Mouse (Mus musculus): ENCODE results near the gene Actg1.

Actg1 gene

DNA sequence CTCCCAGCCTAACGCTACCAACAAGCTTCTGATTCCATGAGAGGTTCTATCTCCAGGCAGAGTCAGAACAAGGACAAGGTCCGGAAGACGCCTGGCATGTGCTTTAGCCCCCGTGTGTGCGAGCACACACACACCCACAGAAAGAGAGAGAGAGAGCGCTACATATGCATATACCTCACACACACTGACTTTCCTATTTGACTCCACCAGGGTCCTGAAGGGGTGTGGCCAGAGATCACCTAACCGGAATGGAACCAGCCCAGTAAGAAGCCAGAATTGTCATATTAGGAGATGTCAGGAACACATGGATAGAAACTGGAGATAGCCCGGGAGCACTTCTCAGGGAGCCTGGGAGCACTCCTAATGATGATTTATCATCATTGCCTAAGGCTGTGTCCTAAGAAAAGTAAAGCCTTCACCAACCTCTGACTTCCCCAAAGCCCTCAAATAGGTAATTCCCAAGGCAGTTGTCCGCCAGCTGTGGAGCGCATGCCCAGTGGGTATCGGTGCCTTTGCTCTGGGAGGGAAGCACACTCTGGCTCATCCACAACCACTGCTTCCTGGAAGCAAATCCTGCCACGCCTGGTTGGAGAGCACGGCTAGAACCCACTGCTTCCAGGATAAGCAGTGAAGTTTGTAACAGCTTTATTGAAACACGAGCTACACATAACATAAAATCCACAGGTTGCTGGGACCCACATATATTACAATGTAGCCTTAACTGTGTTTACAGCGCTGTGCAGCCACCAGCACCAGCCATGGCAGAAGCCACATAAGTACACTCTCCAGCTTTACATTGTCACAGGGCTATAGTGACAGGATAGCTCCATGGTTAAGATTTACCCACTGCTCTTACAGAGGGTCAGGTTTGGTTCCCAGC lies 39.7 kb downstream of the Actg1 start:
- DNase-seq (ENCODE audit: low read depth, low spot score): no peak

DNA sequence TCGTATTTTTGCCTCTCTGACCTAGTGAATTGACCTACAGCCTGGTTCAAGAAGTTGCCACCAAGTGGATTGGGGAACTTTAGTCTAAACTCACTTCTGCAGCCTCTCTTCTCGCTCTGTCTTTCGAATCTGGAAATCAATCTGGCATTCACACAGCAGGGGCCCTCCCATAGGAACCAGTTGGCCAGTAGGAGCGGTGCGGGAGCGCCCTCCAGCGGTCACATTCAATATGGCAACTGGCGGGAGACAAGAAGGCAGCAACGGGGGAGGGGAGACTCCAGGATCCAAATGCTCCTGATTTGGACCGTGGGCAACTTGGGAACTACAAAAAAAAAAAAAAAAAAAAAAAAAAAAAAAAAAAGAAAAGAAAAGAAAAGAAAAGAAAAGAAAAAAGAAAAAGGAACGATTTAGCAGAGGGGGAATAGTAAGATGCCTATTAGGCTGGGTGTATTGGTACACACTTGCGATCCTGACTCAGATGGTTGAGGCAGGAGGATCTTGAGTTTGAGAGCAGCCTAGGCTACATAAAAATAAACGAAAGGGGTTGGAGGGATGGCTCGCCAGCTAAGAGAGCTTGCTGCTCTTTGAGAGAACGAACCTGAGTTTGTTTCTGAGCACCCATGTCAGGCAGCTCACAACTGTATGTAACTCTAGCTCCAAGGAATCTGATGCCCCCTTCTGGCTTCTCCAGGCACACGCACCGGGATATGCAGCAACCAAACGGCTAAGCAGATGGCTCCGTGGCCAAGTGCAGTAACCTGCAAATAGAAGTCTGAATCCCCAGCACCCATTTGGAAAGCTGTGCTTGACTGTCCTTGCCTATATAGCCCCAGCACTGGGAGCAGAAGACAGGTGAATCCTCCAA lies 40.5 kb downstream of the Actg1 start:
- peak; percentile 58 for DNase-seq (ENCODE audit: low read depth, low spot score)

DNA sequence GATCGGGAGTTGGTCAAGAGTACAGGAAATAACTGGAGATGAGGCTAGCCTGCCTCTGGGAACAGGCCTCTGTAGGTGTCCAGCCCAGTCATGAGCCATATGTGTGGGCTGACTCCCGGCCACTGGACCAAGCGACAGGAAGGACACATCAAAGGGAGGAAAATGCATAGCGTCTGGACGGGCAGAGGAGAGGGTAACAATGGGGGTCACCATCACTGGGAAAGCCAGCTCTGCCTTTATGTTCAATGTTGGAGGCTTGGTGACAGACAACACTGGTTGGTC lies 41.3 kb downstream of the Actg1 start:
- no peak for DNase-seq (ENCODE audit: low read depth, low spot score)

DNA sequence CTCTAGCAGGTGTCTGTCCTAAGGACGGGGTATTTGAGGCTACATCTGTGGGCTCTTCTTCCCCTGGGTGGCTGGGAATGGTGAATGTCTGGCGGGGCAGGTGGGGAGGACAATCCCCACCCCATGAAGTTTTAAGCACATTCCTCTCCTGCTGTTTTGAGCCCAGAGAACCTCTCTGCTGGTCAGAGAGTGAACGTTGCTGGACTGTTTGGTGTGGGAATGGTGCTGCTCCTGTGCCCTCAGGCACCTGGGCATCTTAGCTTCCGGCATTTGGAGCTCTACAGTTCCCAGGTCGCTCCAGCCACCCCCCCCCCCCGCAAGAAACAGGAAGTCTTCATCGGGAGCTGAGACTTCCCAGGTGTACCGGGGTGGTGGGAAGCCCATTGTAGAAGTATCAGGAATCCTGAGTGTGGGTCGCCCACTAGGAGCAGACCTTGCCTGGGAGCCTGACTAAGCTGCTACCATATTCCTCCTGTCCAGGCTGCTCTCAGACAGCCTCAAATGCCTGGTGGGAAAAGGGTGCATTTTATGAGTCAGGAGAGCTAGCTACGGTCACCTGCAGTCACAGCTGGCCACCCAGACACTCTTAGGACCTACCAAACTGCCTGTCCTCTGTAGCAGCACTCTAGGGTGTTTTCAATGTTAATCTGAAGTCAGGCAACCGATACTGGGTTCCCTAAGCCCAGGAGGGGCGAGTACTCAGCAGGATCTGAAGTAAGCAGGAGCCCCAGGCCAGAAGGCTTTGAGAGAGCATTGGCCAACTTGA lies 41.8 kb downstream of the Actg1 start:
- no peak for DNase-seq (ENCODE audit: low read depth, low spot score)

DNA sequence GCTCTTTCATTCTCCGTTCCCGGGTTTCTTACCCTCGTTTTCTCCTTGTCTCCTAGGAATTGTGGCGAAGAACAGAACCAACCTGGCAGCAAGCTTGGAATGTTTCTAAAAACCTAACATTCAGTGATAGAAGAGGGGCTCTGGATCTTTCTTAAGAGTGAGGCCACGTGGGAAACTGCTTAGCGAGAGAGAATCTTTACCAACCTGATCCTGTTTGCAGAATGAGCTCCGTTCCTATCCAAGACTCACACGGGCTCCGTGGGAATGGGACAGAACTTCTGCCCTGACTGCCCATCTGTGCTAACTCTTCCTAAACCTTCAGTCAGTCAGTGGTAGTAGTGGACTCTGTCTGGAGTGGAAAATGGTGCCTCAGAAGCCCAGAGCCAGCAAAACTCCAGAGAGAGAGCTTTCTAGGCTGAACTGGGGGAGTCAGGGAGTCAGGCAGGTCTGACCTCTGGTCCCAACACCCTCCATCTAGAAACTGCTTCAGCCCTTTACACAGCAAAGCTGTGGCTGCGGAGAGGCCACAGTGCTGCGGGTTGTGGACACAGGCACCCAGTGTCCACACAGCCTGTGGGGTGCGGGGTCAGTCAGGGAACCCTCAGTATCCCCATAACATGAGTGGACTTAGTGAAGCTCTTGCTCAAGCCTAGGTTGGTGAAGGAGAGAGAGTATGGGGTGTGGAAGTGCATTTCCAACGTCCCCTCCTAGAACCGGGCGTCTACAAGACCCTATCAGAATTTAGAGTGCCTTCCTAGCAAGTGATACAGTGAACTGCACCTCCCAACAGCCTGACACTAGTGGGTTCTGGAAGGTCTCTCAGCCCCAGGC lies 42.6 kb downstream of the Actg1 start:
- DNase-seq (ENCODE audit: low read depth, low spot score): no peak

DNA sequence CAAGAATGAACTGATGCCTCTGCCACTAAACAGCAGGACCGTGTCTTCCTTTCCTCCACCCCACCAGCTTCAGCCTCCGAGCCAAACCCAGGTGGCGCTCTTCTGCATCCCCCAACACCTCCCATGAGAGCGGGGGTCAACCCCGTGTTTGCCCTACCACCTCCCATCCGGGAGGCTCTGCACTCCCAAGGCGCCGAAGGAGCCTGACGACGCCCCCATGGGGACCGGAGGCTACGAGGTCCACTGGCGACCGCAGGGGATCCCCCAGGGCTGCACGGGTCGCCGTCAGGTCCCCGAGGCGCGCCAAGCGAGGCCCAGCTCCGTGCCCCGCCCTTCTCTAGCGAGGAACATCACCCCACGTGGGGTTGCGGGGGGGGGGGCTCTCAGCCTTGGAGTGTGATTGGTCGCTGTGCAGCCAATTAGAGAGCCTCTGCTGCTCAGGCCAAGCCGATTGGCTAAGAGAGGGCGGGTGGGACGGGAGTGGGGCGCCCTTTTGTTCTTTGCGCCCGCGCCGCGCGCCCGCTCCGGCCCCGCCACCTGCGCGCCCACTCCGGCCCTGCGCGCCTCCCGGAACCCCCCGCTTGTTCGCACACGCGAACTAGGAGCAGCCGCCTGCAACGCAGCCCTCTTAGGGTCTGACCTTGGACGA lies 43.3 kb downstream of the Actg1 start:
- peak; percentile 78 for DNase-seq (ENCODE audit: low read depth, low spot score)

DNA sequence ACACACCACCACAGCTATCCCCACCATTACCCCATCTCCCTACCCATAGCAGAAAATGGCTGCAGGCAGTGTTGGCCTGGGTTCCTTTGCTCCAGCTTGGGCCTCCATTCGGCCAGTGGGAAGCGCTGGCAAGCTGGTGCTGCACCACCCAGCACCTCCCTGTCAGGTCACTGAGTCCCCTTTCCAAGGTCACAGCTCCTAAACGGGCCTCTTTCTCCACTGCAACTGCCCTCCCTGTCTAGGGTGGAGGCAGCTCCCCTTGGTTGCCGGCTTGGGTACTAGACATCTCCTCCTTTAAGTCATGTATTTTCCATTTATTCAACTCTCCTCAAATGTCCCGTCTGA lies 44.0 kb downstream of the Actg1 start:
- DNase-seq (ENCODE audit: low read depth, low spot score): no peak

DNA sequence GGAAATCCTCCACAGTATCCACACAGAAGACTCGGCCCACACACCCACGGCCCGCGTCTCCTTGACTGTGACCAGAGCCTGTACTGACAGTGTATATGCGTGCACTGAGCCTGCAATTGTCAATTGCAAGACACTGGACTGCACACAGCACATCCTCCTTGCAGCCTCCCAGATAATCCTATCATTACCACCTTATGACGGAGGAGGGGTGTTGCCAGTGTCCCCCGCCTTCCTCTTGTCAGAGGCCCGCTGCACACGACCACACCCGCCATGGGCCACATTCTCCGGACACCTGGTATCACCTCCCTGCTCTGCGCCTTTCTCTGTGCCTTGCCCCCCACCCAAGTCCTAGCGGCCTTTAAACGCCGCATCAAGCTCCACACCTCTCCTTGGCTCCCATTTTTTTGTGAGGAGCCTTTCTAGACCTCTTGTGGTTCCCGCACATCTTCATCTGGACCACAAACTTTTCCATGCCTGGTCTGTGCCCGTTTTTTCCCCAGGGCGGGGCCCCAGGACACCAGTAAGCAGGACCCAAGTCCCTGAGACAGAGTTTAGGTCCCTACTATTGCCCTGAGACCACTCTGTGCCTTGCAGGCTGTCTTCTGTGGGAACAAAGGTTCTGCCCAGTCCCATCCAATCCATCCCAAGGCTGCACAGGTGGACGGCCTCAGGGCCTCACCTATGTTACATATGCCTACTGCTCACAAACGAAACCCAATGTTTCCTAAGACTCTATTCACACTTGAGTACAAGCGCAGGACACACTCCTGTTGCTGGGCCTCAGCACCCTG lies 44.6 kb downstream of the Actg1 start:
- no peak for DNase-seq (ENCODE audit: low read depth, low spot score)

DNA sequence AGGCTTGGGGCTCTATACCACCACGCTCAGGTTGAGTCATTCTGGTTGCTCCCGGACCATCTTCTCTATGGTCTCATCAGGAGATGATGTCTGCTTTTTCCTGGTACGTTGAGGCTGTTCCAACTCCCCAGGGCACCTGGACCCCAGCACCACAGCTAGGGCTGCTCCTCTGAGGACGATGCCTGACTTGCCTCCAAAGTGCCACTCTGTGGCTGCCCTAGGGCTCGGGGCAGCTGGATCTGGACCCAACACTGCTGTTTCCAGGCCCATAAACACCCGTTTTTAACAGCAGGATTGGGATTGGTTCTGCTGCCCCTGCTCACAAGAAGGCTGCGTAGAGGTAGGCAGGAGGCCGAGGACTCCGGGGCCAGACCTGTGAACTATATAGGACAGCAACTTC lies 45.2 kb downstream of the Actg1 start:
- no peak for DNase-seq (ENCODE audit: low read depth, low spot score)

DNA sequence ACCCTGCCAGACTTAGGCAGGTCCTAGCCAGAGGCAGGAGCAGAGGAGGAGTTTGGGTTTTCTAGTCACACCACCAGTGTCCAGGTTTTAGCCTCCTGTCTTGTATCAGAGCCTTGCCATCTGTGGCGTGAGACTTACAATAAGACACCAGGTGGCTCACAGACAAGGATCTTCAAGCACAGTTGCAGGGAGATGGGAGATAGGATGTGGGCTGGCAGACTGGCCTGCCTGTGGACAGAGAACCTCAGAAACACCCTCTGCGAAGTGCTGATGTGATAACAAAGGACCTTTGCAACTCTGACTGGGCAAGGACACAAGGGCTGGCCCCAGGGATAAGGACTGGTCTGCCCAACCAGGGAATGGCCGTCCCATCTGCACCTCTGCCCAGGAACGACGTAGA lies 48.9 kb downstream of the Actg1 start:
- no peak for DNase-seq (ENCODE audit: low read depth, low spot score)

DNA sequence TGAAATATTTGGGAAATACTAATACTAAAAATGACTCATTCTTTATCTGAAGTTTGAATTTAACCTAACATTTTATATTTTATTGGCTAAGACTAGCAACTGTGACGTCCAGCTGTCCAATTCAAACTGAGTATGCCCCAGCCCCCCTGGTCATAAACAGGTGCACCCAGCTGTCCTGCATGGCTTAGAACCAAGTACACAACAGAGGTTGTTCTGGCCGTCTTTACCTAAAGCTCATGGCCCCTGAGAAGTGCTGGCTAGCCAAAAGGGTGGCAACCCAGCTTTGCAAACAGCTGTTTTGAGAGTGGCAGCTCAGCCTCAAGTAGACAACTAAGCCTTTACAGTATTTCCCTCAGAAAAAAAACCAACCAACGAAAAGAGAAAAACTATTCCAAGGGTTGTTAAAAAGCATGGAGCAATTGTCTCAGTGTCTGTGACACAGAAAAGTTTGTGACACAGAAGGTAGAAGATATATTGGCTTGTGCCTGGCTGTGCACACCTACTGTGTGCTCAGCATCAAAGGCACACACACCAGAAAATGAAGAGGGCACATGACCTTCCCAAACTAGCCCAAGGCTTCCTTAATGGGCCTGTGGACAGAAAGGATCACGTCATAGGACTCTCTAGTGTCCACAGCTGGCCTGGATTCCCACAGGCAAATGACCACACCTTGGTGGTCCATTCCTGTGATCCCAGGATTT lies 49.8 kb downstream of the Actg1 start:
- no peak for DNase-seq (ENCODE audit: low read depth, low spot score)

DNA sequence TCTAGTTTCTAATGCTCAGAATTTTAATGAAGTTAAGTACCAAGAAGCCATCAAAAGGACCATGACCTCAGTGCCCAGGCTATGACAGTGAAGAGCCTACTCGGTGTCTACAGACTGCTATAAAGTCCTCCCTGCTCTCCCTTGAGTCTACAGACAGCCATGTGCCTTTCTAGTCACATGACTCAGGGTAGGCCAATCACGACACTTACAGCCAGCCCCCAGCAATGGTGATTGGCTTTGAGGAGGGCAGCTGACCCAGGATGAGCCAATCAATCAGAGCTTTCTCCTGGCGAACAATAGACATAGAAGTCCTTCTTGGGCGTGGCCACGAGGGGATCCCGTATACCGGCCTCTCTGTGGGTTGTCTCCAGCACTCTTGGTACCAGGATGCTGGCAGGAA lies 50.6 kb downstream of the Actg1 start:
- DNase-seq (ENCODE audit: low read depth, low spot score): no peak

DNA sequence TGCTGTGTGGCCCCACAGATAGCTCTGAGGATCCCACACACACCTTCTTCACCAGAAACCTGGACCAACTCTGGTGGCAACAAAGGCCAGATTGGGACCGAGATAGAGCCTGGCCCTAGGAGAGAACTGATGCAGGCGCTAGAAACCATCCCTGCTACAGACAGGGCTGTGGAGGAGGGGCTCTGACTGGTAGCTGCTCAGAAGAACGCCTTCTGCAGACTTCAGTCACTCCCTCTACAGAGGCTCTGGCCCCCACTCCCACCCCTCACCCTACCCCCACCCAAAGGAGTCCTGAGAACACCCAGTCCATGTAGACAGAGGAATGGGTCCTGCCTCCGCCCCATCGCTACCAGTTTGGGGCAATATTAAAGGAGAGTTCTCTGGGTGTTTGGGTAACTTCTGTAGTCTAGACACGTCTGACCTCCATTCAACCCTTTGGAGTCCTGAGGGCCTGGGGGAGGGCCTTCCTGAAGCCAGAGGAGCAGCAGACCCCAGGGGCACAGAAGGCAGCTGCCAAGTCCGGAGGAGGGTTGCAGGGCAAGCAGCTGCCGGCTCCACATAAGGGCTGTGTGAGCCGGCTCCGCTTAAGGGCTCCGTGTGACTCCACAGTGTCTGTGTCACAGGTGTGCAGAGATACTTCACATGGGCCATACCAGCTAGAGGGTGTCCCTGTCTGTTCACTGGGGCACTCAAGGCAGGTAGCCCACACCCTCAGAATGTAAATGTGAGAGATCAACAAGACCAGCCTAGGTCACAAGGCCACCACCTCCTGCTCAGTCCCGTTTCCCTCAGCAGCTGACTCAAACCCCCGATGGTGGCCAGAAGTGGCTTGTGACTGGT lies 51.8 kb downstream of the Actg1 start:
- DNase-seq (ENCODE audit: low read depth, low spot score): no peak

Data from c-Kit-negative CD71-positive TER-119-positive erythroid progenitor cells, embryonic 14.5 days (primary cell).